Mouse (Mus musculus): Measurements from ENCODE around the gene Ptprn2. TPM values are rescaled to one million over a fixed set of nuclear protein-coding genes. Genes with fewer than 3 reads are reported as not detected.

Ptprn2 gene
- total RNA-seq, 2 experiments from 2014 or later: 280 to 289 TPM

GRCm38 (mm10) chr12:117255776-117256342 is 770.3 kb downstream of the Ptprn2 start:
- Histone ChIP-seq H3K4me3 (no peak overlapping the region), H3K27ac (peak overlapping the region; percentile 69)
- no peak for TF ChIP-seq CTCF (conservative IDR thresholded peaks at IDR 0.05)
- no peak for DNase-seq (ENCODE audit: low spot score in 2 of 2)

- DNase-seq (ENCODE audit: low spot score in 2 of 2): no peak
- Histone ChIP-seq H3K27ac (peak overlapping the region; percentile 81), H3K4me3 (no peak overlapping the region)
- no peak for TF ChIP-seq CTCF (conservative IDR thresholded peaks at IDR 0.05)
Measured at GRCm38 (mm10) chr12:117256849-117257204, 771.3 kb downstream of the Ptprn2 start.

GRCm38 (mm10) chr12:117257205-117257920 is 771.8 kb downstream of the Ptprn2 start:
- peak; percentile 37 for TF ChIP-seq CTCF (conservative IDR thresholded peaks at IDR 0.05)
- Histone ChIP-seq H3K4me3 (no peak overlapping the region), H3K27ac (peak overlapping the region; percentile 81)
- no peak for DNase-seq (ENCODE audit: low spot score in 2 of 2)

- no peak for DNase-seq (ENCODE audit: low spot score in 2 of 2)
- H3K4me3 ChIP-seq: no peak overlapping the region
- TF ChIP-seq CTCF (conservative IDR thresholded peaks at IDR 0.05): no peak
- peak overlapping the region; percentile 81 for H3K27ac ChIP-seq
Measured at GRCm38 (mm10) chr12:117257921-117258497, 772.5 kb downstream of the Ptprn2 start.

GRCm38 (mm10) chr12:117260391-117261164 is 775.1 kb downstream of the Ptprn2 start:
- no peak overlapping the region for H3K4me3 ChIP-seq
- peak; percentile 52 for TF ChIP-seq CTCF (conservative IDR thresholded peaks at IDR 0.05)
- no peak for DNase-seq (ENCODE audit: low spot score in 2 of 2)
- H3K27ac ChIP-seq: no peak overlapping the region

GRCm38 (mm10) chr12:117261165-117261440 is 775.6 kb downstream of the Ptprn2 start:
- TF ChIP-seq CTCF (conservative IDR thresholded peaks at IDR 0.05): no peak
- no peak for DNase-seq (ENCODE audit: low spot score in 2 of 2)

GRCm38 (mm10) chr12:117262003-117262402 is 776.5 kb downstream of the Ptprn2 start:
- no peak overlapping the region for H3K4me3 ChIP-seq
- DNase-seq (ENCODE audit: low spot score in 2 of 2): no peak
- H3K27ac ChIP-seq: peak overlapping the region; percentile 68
- no peak for TF ChIP-seq CTCF (conservative IDR thresholded peaks at IDR 0.05)

More at GRCm38 (mm10) chr12:117261165-117261440, 775.6 kb downstream of the Ptprn2 start:
- Histone ChIP-seq H3K4me3 (no peak overlapping the region), H3K27ac (no peak overlapping the region)

- Histone ChIP-seq H3K4me3 (no peak overlapping the region), H3K27ac (peak overlapping the region; percentile 68)
- DNase-seq (ENCODE audit: low spot score in 2 of 2): no peak
- no peak for TF ChIP-seq CTCF (conservative IDR thresholded peaks at IDR 0.05)
Measured at GRCm38 (mm10) chr12:117263081-117263480, 777.6 kb downstream of the Ptprn2 start.

- H3K27ac ChIP-seq: no peak overlapping the region
- no peak for DNase-seq (ENCODE audit: low spot score in 2 of 2)
- 0 out of 2 replicates have a peak, but pooled peaks have one; percentile 3 for TF ChIP-seq CTCF (conservative IDR thresholded peaks at IDR 0.05)
- no peak overlapping the region for H3K4me3 ChIP-seq
Measured at GRCm38 (mm10) chr12:117265211-117265610, 779.7 kb downstream of the Ptprn2 start.

- H3K4me3 ChIP-seq: no peak overlapping the region
- peak overlapping the region; percentile 67 for H3K27ac ChIP-seq
- DNase-seq (ENCODE audit: low spot score in 2 of 2): no peak
- TF ChIP-seq CTCF (conservative IDR thresholded peaks at IDR 0.05): no peak
Measured at GRCm38 (mm10) chr12:117268543-117269172, 783.1 kb downstream of the Ptprn2 start.

- no peak overlapping the region for H3K4me3 ChIP-seq
- no peak for DNase-seq (ENCODE audit: low spot score in 2 of 2)
- peak overlapping the region; percentile 67; the same call in 1 of the 2 replicates for H3K27ac ChIP-seq
- no peak for TF ChIP-seq CTCF (conservative IDR thresholded peaks at IDR 0.05)
Measured at GRCm38 (mm10) chr12:117269310-117269709, 783.8 kb downstream of the Ptprn2 start.

GRCm38 (mm10) chr12:117270199-117270598 is 784.7 kb downstream of the Ptprn2 start:
- DNase-seq (ENCODE audit: low spot score in 2 of 2): no peak
- no peak overlapping the region for H3K27ac ChIP-seq
- TF ChIP-seq CTCF (conservative IDR thresholded peaks at IDR 0.05): no peak
- H3K4me3 ChIP-seq: no peak overlapping the region

- no peak for TF ChIP-seq CTCF (conservative IDR thresholded peaks at IDR 0.05)
- peak overlapping the region; percentile 69; the same call in 1 of the 2 replicates for H3K27ac ChIP-seq
- no peak for DNase-seq (ENCODE audit: low spot score in 2 of 2)
- H3K4me3 ChIP-seq: no peak overlapping the region
Measured at GRCm38 (mm10) chr12:117273166-117273565, 787.6 kb downstream of the Ptprn2 start.
